Mouse (Mus musculus) left cerebral cortex, adult 18-20 months (tissue): ENCODE data around the gene Dnmt3c. TPM values are rescaled to one million over a fixed set of nuclear protein-coding genes. Genes with fewer than 3 reads are reported as not detected.
A peak's percentile ranks its signal among the peaks of the same experiment; 100 is the strongest.
"Not testable (repeated sequence)": the region's sequence is repeated elsewhere in the genome, so short reads cannot be mapped to it uniquely, and the experiment has no call there.

Experiments used
- DNase-seq, 2 experiments: peaks; one replicate each; pipeline ENCODE4 v3.0.0; 2021 to 2022; ENCODE audit warnings: low spot score in 2 of 2, mixed read lengths in 1 of 2
- total RNA-seq, 2 experiments: library from RNA; stranded (reverse); gene quantifications; 2 replicates each; pipeline ENCODE4 v1.2.3; 2021

The Dnmt3c gene
- total RNA-seq, 2 experiments from 2014 or later: not detected

DNA sequence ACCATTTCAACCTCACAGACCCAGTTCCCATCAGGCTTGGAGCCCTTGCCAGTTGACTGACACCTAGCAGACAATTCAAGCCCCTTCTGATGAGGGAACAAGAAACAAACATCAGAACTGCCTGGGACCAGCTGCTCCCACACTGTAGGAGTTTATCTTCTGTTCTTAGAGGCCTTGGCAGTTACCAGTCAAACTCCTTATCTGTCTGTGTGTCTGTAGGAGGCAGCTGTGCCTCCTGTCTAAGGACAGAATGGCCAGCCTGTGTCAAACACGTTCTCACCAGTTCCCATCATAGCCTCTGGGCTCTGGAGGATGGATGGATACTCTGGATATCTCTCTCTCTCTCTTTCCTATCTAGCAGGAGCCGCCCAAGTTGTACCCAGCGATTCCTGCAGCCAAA, 21.4 kb downstream of the Dnmt3c start:
- DNase-seq: not testable (repeated sequence)

DNA sequence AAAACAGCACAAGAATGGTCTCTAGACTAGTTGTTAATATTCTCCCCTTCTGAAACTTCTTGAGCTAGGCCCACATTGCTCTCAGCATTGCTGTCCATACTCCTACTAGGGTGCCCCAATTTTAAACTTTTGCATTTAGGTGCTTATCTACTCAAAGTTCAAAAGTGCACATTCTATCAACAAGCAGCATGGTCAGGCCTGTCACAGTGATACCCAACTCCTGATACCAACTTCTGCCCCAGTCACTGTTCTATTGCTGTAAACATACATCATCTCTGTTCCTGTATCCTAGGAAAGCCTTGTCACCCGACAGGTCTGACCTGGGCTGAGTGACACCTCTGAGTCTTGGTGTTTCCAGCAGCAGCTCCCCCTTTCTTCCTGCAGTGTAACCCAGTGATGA, 26.6 kb downstream of the Dnmt3c start:
- no peak for DNase-seq

DNA sequence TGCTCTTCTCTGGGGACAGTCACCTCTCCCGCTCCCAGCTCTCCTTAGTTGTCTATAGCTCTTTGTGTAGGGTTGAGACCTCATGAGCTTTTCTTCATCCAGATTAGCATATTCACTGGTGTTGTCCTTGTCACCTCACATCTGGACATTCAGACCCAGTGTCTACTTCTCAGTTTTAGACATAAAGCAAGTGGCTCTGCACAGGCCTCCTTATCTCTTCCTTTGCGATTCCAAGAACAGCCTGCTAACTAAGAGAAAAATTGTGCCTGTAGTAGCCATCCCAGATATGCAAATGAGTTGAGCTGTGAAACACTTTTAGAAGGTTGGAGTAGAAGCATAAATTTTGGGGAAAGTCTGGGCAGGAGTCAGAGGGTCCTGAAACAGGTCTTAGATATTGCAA, 28.0 kb downstream of the Dnmt3c start:
- DNase-seq: no peak

DNA sequence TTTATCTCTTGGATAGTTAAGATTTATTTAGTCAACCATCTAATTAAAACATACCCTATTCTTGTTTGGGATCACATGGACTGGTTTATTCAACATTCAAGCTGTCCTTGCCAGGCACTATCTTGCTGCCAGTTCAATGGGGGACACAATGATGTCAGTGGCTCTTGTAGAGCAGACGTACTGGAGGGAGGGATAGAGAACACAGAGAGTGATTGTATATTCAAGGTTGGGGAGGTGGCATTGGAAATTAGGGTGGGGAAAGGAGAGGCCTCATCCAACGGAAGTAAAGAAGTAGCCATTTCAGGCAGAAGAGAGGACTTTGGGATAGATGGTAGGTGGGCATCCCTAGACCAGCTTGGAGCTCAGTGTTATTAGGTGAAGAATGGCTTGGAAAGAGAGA, 28.4 kb downstream of the Dnmt3c start:
- DNase-seq: no peak

DNA sequence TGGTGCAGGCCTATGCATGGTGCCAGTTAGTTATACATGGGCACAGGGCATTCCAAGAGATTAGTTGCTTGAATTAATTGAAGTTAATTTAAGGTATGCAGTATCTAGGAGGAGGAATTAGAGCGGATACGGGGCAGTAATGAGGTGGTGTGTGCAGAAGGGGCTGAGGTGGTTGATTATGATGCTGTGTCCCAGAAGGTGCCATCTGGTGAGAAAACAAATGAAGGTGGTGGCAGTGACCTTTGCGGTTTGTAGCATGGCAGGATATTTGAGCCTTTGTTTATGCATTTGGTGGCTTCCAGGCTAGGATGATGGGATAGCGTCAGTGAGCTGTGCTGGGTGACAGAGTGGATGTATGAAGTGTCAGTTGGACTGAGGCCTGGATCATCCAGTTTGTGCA, 28.8 kb downstream of the Dnmt3c start:
- DNase-seq: no peak

DNA sequence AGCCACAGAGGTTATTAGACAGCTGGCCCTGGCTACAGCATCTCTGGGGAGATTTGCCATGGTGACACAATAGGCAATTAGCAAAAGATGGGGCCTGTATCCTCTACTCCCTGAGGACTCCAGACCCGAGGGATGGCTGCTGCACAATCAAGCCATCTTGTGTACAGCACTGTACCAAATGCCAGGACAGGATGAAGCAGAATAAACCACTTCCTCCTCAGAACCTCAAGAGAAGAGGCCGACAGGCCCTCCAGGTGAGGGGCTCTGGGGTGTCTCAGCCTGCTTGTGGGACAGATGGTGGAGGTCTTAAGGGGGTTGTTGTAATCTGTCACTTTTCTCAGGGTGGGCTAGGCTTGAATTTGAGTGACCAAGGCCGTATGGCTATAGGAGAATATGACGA, 37.6 kb downstream of the Dnmt3c start:
- no peak for DNase-seq

DNA sequence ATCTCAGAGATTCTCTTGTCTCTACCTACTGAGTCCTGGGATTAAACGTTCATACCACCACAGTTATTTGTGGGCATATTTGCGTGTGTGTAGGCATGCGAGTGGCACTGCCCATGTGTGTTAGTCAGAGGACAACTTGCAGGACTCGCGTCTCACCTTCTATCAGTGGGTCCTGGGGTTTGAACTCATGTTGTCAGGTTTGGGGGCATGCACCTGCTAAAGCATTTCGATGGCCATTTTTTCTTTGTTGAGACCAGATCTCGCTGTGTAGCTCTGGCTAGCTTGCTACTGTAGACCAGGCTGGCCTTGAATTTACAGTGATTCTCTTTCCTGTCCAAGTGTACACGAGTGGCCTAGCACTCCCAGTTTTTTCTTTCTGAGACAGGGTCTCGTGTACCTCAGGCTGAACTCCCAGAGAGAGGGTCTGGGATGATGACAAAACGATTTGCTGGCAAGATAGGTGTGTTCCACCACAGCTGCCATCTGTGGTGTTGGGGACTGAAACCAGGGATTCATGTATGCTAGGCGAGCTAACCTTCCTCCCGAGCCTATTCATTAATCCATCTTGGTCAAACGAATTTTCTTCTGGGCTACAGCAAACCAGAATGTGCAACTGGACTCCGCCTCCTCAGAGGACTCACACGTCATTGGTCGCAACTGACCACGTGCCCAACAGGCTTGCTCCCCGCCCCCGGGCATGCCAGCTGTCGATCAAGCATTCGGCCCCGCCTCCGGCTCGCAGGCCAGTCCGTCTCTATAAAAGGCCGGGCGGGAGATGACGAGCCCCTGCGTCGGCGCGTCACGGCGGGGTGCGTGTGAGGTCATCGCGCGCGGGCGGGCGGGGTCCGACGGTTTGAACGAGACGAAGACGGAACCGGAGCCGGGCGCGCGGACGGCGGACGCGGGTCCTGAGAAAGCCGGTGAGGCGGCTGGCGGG, 44.3 kb downstream of the Dnmt3c start, which contains the start of gene Mapre1:
TSS of gene Mapre1 (plus strand) at position 775 of the 937 bp plus-strand sequence.
- peak; percentile 99 to 100 for DNase-seq

DNA sequence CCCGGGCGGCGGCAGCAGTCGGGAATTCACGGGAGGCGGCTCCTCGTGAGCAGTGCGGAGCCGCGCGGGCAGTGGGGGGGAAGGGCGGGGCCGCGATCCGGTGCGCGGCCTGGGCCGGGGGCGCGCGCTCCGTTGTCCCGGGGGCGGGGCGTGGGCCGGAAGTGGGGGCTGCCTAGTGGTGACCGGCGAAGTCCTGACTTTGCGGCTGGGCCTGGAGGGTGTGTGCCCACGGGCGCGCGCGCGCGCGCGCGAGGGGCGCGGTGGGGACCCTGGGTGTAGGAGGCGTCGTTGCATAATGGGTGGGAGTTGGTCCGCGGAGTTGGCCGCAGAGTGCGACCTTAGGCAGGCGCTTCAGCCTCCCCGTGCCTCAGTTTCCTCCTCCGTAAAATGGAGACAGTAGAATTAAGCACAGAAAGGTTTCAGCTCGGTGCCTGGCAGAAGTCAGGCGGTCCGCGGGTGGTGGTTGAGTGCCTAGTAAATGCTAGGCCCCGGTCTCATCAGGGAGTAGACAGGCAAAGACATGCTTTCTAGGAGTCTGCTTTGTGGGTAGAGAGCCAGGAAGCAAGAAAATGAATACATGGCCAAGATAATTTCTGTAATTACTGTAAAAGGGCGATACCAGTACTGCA, 45.1 kb downstream of the Dnmt3c start:
- DNase-seq: peak in 1 of 2 experiments; percentile 6

DNA sequence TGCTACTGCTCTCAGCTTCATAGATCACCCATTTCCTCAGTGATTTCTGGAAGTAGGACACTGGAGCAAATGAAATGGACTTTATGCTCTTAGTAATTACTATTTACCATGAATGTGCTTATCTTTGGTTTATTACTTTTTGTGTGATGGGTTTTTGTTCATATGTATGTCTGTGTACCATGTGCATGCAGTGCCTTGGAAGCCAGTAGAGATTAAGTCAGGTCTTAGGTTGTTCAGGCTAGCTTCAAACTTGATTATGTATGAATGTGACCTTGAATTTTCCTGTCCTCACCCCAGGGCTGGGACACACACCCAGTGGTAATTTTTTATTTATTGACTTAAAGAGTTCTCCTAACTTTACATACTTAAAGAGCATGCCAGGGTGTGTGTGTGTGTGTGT, 51.5 kb downstream of the Dnmt3c start:
- DNase-seq: no peak

DNA sequence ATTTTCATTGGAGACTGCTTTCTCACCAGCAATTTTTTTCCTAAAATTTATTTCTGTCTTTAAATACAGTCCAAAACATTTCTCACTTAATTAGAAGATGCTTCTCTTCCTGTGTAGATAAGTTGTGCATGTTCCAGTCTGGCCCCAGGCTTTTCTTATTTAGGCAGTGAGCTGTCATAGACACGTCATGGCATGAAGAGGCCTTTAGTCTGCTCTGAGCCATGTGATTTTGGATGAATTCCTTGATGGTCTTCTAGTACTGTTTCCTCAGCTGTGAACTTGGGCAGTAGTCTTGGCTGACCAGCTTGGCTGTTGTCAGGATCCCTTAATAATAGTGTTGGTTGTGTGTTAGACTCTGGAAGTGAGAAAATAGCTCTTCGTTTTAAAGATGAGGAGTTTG, 53.9 kb downstream of the Dnmt3c start:
- DNase-seq: no peak

DNA sequence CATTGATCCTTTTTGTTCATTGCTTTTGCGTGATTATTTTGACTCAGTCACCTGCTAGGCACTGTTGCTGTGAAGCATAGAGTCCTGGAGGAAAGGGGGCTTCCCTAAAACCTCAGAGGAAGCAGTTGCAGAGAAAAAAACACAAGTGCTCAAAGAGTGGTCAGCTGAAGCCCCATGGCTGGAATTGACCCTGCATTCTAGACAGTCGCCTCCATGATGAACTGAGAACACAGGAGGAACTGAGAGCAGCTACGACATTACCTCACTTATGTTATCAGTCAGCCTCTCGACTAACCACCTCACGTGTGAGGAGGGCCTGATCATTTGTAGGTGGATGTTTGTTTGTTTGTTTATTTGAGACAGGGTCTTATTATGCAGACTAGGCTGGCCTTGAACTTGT, 65.7 kb downstream of the Dnmt3c start:
- DNase-seq: no peak

DNA sequence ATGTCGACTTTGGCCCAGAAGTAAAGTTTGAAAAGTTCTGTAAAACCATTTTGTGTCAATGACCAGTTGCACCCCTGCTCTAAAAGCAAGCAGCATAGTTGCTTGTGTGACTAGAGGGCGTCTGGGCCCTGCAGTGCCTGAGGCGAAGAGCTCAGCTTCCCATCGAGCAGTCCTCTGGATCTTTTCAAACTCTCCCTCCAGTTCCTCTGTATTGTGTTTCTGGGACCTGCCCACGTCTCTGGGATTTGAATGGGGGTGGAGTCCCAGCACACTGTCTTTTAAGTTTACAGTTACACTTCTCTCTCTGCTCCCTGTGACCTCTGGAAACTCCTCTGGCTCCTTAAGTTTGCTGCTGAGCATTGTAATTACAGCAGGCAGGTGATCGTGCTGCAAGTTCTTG, 71.0 kb downstream of the Dnmt3c start:
- DNase-seq: no peak

DNA sequence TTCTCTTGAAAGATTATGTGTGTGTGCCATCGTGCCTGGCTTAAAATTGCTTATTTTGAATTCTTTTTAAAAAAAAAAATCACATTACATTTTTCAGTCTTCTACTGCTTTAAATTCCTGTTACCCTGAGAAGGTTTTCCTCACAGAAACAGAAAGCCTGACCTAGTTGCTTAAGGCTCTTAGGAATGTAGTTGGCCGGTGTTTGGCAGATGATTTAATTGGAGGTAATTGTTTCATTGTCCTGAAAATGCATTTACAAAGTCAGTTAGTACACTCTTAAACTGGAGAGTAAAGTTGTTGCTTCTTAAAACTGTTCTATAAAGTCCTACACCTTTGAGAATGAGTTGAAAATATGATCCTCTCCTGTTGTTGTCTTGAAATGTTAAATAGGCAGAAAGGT, 72.4 kb downstream of the Dnmt3c start:
- no peak for DNase-seq

DNA sequence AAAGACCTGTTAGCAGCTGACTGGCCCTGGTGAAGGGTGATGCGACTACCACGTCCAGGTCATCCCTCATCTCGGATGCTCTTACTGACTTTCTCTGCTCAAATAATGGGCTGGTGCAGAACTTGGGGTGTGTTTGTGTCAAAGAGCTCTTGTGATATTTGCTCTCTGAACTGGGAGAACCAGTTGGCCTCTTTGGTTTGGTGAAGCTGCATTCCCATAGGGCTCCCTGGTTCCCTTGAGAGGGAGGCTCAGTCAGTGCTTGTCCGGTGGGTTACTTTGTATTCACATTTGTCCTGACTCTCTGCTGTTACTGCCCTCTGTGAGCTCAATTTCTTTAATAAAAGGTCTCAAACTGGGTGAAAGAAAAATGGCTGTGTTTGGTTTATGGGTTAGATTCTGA, 76.5 kb downstream of the Dnmt3c start:
- DNase-seq: no peak

DNA sequence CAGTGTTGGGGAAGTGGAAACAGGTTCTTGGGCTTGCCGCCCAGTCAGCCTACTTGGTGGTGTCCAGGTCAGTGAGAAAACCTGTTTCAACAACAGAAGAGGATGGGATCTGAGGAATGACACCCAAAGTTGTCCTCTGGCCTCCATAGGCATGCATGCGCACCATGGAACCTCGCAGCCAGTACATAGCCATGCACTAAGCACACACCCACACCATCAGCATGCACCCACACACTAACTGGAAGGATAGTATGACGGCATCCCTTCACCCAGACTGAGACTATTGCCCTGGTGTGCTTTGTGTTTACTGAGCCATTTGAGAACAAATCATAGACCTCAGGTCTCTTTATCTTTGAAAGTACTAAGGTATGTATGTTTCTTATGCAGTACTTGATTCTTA, 79.0 kb downstream of the Dnmt3c start:
- no peak for DNase-seq

DNA sequence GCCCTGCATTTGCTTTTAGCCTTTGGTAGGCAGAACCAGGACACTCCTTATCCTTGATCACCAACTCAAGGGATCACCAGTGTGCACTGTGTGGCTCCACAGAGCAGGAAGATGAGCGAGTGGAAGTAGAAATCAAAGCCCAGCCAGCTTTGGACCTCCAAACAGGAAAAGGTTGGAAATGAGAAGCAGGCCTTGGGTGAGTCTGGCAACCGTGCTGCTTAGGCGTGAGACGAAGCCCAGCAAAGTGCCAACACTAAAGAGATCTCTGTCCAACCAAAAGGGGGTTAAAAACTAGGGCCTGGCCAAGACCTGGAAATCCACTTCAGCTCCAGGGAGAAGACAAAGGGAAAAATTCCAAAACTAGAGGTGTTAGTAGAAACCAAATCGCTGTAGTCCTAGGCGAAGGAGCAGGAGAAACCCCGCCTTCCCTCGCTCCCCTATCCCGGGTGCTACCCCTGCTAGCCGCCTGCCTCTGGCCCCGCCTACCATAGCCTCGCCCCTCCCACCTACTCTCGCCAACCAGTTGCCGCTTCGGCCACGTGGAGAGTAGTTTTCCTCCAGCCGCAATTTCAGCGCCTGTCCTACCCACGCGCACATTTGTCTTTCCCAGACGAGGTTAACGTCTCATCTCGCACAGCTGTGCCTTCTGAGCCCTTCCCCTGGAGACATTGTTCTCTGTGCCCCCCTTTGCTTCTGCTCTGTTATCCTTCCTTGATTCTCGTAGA, 82.3 kb downstream of the Dnmt3c start:
- peak; percentile 41 to 55 for DNase-seq

Other genes with a start within 250 kb of the Dnmt3c start
- gene 4930404H24Rik, start 203.9 kb upstream of the Dnmt3c start, total RNA-seq: 1 to 10 TPM in 1 of 2 experiments, not detected in 1; 1.3 TPM
- 10 to 100 TPM; 44.0 to 55.2 TPM for gene Nol4l, start 166.7 kb upstream of the Dnmt3c start, total RNA-seq
- gene Commd7, start 63.9 kb upstream of the Dnmt3c start, total RNA-seq: 10 to 100 TPM; 28.7 to 30.3 TPM
- gene Dnmt3b, start 47.2 kb upstream of the Dnmt3c start, total RNA-seq: under 1 TPM; 0.47 to 0.58 TPM
- 10 to 100 TPM; 72.0 to 94.5 TPM for gene Mapre1, start 44.6 kb downstream of the Dnmt3c start, total RNA-seq
- under 1 TPM in 1 of 2 experiments, not detected in 1; 0.33 TPM for gene Efcab8, start 83.3 kb downstream of the Dnmt3c start, total RNA-seq
- gene Sun5, start 174.4 kb downstream of the Dnmt3c start, total RNA-seq: not detected
- not detected for gene Bpifb2, start 178.4 kb downstream of the Dnmt3c start, total RNA-seq
- gene Bpifb6, start 203.7 kb downstream of the Dnmt3c start, total RNA-seq: not detected
- gene Bpifb3, start 221.6 kb downstream of the Dnmt3c start, total RNA-seq: not detected
- gene Bpifb4, start 241.6 kb downstream of the Dnmt3c start, total RNA-seq: not detected